Mouse (Mus musculus) thymus, postnatal 36 days (tissue): ENCODE data around the gene C2cd4a.

Experiments used
- DNase-seq, 2 experiments: peaks; one replicate each; pipeline ENCODE4 v3.0.0; 2022; ENCODE audit warnings: mixed read lengths in 2 of 2

The C2cd4a gene

DNA sequence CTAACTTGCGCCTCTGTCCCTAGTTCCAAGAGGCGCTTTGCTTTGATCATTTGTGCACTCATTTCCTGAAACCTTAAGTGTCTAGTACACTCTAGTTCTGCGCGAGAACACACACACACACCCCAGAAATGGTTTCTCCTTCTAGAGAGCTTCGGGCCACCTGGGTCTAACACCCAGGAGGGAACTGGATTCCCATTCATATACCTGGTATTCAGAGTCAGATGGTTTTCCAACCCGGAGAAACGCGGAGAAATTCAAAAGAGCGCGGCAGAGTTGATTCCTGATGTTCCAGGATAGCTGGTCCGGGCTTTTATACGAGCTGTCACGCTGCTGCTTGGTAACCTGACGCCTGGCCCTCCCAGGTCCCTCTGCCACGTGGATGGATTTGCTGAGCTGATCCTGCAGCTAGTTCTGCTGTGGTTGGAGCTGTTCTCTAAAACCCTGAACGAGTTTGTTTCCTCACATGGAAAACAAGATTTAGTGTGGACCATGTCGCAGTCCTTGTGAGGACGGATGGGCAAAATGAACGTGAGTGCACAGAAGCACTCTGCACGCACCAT, at the start of gene C2cd4a:
Gene C2cd4a, minus strand, starts transcription at position 285 of the 560 bp plus-strand sequence.
- DNase-seq, result no peak

DNA sequence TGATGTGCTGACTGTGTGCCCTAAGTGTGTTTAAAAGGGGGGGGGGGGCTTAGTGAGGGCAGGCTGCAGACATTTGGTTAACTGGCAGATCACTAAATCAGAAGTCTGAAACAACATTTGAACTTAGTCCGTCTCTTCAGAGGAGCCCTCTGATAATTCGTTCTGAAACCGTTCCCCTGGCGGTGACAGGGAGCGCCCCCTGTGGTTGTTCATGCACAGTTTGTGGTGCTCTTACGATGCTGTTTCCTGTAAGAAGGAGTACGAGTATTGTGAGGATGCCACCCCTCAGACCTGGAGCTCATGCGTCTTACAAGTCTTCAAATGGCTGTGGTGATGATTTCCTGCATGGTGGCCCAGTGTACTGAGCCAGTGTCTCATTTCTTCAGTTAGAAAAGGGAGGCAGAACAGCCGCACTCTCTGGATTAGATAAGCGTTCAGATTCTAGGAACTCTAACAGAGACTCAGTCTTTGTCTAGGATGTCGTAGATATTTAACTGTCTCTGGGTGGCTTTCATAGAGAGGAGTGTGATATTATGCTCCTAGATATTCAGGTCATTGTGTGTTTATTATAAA, 46.2 kb upstream of the C2cd4a start:
- no peak for DNase-seq

DNA sequence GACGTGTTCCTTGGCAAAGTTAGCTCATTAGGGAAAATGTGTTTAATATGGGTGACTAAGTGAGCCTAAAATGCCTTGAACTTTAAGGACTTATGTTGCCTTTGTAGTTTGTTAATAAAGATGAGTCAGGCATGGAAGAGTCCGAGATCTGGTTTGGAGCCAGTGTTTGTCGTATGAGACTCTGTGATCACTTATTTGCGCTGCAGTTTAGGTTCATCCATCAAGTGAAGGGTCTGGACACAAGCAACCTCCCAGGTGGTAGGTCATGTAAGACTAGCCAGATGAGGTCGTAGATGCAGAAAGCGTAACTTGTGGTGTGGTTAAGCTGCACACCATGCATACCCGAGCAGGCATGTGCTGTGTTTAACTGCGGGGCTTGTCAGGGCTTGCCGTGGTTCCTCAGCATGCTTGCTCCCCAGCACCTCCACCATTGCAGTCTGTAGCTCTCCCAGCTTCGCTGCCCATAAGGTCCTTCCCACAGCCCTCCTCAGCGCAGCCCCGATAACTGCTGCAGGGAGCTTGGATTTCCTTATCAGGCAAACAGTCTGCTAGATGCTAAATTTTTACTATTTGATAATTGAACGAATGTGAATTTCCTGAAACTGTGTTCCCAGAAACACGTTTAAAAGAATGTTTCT, 45.1 kb upstream of the C2cd4a start:
- DNase-seq, result no peak

DNA sequence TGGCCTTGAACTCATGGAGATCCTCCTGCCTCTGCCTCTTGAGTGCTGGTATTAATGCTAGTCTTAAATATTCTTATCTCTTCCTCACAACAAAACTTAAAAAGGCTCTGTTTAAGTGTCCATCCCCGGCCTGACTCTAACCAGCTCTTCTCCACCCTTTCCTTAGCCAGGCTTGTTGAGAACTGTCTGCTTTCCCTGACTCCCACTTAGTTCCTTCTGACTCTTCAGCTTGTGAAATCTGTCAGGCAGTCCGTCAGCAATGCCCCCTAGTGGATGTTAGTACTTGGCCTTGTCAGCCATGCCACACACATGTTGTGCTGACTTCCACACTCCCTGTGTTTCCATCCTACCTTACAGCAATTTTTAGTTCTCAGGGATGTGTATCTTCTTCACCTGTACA, 43.2 kb upstream of the C2cd4a start:
- DNase-seq, result peak; percentile 22 to 30

DNA sequence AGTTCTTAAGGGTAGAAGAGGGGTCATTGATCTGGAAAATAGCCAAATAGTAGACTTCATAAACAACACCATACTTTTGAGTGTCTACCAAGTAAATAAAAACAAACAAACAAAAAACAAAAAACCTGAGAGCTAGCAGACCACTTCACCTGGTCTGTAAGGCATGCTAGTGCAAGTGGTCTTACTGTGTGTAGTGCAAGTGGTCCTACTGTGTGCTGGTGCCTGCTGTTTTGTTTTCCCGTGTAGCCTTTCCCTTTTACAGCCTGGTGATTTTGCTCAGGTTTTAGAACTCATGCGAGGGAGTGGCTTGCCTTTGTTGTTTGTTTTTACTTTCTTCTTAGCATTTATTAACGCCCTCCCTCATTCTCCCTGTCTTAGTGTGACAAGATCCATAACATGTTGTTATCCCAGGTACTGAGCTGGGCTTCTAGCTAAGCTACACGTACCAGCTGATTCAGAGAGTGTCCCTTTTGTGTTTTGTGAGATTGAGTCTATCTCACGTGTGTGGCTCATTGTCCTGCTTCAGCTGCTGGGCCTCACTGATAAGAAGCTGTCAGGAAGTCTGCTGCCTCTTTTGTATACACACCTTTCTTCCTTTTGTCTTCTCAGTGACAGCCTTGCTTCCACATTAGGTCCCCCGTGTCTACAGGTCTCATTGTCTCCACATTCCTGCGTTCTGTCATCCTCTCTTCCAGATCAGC, 42.5 kb upstream of the C2cd4a start:
- DNase-seq, result no peak

DNA sequence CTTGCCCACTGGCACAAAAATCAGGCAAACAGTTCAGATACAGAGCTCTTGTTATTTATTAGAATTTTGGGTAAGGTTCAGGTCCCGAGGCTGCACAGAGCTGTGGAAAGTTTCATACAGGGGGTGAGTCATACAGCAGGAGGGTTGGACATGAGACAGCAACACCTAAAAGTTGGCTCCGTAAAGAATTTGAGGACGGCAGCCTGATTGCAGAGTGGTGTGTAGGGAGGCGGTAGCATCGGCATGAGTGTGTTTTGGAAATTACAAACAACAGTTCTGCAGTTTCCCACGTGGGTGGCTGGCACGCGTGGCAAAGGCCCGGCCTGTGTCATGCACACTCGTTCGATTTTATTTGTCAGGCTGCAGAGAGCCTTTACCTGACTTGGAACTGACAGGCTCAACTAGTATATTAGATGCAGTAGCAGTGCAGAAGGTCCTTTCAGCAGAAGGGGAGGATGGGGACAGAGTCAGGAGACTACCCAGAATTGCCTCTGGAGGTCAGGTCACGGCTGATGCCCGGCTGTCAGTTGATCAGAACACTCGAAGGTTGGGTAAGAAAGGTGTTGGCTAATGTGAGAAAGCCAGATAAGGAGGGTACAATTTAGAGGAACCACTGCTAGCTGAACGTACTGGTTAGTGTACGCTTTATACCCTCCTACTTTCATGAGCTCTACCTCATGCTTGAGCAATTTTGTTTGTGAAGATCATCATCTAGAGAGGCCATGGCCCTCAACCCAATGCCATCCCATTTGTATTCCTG, 37.7 kb upstream of the C2cd4a start:
- DNase-seq, result no peak

DNA sequence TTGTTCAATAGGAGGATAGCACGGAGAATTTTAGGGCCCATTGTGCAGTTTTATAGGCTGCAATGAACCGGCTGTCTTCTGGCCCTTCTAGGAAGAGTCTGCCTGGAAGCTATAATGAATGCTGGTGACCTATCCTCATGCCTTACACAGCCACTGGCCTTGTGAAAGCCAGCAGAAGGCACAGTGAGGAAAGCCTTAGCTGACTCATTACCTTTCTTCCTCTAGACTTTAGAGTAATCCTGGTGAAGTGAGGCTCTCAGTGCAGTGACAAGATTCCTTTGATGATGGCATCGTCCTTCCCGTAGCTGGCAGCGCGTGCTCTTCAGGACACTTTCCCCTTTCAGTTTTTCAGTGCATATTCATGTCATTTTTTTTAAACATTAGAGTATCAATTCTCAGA, 35.3 kb upstream of the C2cd4a start:
- no peak for DNase-seq

DNA sequence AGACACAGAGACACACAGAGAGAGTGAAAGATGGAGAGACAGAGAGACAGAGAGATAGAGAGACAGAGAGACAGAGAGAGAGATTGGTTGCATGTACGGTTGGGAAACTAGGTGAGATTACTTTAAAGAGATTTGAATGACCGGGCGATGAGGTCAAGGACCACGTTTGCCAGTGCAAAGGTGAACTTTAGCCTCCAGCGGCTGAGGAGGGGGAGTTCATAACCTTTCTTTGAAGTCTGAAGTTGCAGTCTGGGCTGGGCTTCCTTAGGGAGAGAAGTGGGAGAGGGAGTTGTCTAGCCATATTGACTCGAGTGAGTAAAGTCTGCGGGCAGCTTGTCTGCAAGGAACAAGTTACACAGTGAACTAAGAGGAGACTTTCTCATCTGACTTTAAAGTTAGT, 33.3 kb upstream of the C2cd4a start:
- DNase-seq, result no peak

DNA sequence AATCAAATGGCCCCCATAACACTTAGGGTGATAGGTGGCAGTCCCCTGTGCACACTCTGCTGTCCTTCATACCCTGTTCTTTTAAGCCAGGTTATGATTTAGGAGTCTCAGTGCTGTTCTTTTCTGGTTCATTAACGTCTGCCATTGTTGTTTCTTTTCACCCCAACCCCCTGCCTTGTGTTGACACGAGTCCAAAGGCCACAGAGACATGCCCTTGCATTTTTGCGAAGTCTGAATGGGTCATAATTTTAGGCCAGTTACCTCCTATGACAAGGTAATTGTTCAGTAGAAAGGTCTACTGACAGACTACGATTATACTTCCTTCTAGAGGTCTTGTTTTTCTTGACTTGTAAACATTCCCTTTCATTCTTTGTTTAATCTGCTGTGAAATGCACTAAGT, 31.9 kb upstream of the C2cd4a start:
- no peak for DNase-seq

DNA sequence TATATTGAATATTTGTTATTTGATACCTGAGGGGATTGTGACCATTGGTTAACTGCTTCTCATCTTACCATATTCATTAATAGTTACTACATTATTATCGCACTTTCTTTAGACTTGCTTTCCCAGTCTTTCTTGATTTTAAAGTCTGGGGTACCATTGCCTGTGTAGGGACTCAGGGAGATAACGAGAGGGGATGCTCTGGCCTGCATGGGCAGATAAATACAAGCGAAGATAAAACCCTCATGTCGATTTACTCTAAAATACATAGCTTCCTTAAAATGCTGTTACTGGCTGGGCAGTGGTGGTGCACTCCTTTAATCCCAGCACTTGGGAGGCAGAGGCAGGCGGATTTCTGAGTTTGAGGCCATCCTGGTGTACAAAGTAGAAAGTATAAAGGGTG, 31.2 kb upstream of the C2cd4a start:
- no peak for DNase-seq

DNA sequence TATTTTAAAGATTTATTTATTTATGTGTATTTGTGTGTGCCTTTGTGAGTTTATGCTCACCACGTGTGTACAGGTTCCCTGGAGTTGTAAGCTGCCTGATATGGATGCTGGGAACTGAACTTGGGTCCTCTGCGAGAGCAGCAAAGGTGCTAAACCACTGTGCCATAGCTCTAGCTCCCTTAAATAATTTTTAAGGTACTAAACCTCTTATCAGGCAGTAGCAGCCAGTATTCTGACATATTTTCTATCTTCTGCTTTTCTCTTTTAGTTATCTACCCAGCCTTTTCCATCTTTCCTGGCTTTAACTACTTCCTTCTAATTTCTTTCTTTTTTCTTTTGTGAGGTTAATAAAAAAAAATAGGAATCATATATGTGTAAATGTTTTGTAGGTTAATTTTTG, 28.1 kb upstream of the C2cd4a start:
- DNase-seq, result no peak

DNA sequence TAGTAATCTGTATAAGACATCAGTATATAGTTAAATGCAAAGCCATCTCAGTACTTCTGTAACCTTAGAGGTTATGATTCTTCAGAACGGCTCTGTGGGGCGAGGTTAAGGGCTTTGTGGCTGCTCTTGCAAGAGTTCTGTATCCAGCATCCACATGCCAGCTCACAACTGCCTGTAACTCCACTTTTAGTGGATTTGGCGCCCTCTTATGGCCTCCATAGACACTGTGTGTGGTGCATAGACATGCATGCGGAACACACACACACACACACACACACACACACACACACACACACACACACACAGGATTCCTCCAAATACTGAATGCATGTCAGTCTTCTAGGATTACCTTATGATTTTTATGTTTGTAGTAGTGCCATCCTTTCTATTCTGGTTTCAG, 19.0 kb upstream of the C2cd4a start:
- peak; percentile 35 to 36 for DNase-seq

DNA sequence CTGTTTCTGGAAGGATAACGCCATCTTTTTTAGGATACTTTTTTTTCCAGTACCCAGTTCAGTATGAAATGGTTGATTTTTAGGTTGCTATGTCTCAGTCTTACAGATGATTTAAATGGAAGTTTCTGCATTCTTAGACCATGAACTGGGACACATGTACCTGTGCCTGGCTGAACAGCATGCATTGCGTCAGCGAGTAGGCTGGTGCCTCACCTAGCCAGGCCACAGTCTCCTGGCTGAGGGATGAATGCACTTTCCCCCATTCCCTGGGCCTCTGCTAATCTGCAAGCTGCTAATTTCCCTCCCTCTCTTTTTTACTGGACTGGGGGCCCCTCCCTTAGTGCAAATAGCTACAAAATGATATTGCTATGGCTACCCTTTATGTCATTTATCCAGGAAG, 17.7 kb upstream of the C2cd4a start:
- DNase-seq, result no peak

DNA sequence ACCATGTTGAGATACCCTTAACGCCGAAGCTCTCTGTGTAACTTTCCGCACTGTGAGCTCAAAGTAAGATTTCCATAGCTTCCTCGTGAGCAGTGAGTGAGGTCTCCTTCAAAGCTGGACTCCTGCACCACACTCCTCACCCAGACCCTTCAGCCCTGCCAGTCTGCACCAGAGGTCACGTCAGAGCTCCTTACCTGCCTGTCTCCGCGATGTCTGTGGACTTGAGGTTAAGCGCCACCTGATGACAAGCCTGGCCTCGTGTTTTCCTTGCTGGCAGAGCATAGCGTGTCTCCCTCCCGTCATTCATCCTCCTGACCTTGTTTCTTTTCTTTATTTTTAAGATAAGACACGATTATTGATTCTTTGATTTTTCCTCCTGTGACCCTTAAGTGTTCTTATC, 17.3 kb upstream of the C2cd4a start:
- no peak for DNase-seq

DNA sequence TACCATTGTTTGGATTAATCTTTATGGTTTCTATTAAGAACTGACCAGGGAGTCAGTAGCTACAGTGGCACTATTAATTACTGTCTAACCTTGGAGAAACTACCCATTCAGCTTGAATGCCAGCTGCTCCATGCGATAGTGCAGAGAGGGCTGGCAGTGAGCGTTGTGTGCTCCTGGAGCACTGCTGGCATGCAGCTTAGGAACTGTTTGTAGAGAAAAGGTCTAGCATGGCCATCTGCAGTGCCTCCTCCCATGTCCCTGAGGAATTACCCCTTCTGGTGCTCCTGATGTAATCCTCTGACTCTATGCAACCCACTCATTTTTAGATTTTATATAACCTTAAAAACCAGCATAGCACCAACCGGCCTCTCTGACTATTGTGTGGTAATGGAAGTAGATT, 15.5 kb upstream of the C2cd4a start:
- no peak for DNase-seq

DNA sequence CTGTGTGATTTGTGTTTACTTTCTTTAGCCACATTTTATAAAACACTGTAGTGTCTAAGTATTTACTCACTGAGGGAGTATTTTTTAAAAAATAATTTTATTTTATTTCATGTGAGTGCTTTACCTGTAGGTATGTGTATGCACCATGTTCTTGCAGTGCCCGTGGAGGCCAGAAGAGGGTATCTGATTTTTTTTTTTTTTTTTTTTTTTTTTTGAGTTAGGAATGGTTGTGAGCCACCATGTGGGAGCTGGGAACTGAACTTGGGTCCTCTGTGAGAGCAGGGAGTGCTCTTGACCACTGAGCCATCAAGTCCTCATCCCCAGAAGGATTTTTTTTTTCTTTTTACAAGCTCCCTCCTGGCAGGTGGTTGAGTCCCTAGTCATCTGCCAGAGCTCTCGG, 14.0 kb upstream of the C2cd4a start:
- DNase-seq, result no peak

DNA sequence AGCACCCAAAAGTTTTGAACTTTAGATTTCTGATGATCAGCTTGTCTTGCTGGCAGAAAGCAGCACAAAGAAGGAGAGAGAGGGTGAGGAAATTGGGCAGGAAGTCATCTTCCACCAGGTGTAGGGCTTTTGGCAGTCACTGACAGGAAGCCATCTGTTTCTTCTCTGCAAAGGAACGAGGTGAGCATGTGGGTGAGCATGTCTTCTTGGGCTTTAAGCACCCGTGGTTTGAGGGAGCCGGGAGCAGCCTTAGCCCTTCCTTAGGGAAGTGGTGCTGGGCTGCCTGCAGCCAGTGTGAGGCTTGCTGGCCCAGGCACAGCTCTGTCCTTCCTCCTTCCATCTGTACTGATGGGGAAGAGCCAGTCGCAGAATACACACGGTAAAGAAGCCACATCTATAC, 13.5 kb upstream of the C2cd4a start:
- peak; percentile 59 to 66 for DNase-seq

DNA sequence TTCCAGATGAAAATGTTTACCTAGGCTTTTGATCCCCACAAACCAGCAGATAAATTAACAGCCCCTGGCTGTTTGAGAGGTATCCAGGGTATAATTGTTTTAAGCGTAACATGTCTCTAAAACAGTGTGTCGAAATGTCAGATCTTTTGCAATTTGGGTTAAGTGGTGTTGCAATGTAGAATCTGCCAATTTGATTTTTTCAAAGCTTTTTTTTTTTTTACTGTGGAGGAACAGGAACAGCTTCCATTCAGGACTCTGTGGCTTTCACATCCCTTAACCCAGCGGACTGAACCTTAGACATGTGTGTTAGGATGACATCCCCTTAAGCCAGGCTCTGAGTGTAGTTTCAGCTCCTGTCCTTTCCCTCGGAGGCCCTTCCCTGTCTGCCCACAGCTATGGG, 12.9 kb upstream of the C2cd4a start:
- no peak for DNase-seq

DNA sequence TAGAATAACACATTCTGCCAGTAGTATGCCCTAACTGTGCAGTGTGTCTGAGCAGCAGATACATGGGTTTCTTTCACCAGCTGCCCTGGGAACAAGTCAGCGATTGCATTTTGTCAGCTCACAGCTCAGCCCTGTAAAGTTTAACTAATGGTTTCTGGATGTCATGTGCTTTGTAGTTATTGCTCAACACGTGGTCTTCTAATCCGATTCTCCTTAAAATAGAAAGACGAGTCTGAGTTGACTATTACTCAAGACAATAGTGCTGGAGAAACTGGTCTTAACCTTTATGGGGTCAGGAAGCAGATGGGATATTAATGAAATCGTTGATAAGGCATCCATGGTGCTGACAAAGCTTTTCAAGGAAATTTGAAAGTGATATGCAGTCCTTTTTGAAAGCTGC, 10.7 kb upstream of the C2cd4a start:
- no peak for DNase-seq

DNA sequence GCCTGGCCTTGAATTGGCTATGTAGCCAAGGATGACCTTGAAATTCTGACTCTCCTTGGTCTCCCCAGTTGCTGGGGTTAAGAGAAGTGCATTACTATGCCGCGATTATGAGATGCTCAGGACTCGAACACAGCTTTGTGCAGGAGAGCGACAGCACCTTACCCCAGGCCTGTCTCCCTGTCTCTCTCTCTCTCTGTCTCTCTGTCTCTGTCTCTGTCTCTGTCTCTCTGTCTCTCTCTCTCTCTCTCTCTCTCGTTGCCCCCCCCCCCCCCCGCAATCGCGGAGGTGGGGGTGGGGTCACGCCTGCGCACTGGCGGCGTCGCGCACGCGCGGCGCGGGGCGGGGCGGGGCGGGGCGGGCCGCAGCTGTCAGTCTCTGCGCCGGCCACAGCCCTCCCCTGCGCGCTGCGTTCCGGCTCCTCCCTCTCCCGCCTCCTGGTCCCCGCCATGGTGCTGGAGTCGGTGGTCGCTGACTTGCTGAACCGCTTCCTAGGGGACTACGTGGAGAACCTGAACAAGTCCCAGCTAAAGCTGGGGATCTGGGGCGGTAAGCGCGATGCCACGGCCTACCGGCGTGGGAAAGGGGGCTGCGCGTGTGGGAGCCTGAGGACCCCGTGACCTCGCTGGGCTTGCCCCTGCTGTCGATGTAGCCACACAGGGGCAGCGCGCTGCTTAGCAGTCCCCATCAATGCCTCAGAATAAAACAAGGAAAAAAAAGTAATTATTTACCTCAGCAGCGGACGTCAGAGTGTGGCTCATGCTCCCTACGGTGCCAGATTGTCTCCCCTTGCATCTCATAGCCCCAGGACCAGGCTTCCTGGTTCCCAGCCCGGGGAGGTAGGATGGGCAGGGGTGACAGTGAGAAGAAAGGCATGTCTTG, 8.1 kb upstream of the C2cd4a start, which contains the start of gene Vps13c:
Gene Vps13c, plus strand, starts transcription at position 416 of the 879 bp plus-strand sequence.
- DNase-seq, result peak; percentile 83 to 87

DNA sequence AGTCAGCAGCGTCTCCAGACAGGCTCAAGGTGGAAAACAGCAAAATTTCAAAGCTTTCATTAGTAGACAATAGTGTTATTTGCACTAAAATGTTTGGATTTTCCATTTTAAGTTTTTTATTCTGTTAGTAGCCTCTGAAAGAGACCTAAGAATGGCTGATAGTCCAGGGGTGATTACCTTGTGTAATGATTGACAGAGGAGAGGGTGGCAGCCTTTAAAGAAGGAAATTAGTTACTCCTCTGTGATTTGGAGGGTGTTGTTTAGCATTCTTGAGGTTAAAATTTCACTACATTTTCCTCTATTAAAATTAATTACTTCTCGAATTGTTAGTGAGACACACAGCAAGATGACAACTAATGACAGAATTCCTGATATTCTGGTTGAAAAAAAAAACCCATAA, 5.2 kb upstream of the C2cd4a start:
- DNase-seq, result no peak

DNA sequence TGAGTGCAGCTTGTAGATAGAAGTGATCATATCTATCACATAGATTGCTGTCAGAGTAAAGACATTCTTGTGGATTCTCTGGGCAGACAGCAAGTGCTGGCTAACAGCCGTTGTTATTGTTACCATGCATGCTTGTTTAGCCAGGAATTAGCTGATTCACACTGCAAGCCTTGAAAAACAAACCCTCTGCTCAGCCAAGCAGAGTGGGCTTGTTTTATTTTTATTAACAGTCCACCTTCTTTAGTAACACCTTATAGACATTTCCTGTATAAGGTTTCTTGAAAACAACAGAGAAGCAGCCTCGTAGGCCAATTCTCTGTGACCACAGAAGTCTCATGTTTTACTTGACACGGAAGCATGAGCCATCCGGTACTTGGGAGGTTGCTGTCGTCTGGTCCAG, 2.4 kb upstream of the C2cd4a start:
- DNase-seq, result no peak
